Mouse (Mus musculus): ENCODE measurements at regions not wholly inside any gene's neighbourhood (a gene's known extent, or its start where the extent isn't known, plus 50 kb on each side); places are given as distances from the start of the nearest gene placed in this dataset. TPM values are rescaled to one million over a fixed set of nuclear protein-coding genes. Genes with fewer than 3 reads are reported as not detected.

Small RNA genes lying in the stretch of these regions (microRNA-seq; reads per million reads assigned to microRNA genes)
- not detected for gene Gm23147
